Mouse (Mus musculus) MEL (cell line): ENCODE measurements around the gene Pnpla1. TPM values are rescaled to one million over a fixed set of nuclear protein-coding genes. Genes with fewer than 3 reads are reported as not detected.
"Not testable (repeated sequence)": the region's sequence is repeated elsewhere in the genome, so short reads cannot be mapped to it uniquely, and the experiment has no call there.

Source experiments
- DNase-seq: peaks from one replicate; pipeline ENCODE4 v3.0.0; 2011; ENCODE audit warnings: low read depth, low spot score
- H3K27ac ChIP-seq: 2 replicates; pipeline ENCODE4 v1.5.1; 2012; ENCODE audit warnings: low read depth, mild to moderate bottlenecking, control low read depth, low read length, moderate library complexity; ENCODE audit not compliant: control insufficient read depth
- H3K27me3 ChIP-seq, 2 experiments: fragments of 150-350 bp in 1 of 2; sonication (generic) in 1 of 2; 2 replicates each; pipeline ENCODE4 v1.6.1; 2012; ENCODE audit warnings: low read length in 2 of 2, mild to moderate bottlenecking in 2 of 2, improper control_type of control experiment in 1 of 2, moderate library complexity in 1 of 2; ENCODE audit not compliant: insufficient read depth in 2 of 2, control insufficient read depth in 1 of 2
- H3K36me3 ChIP-seq, 2 experiments: 2 replicates each; pipeline ENCODE4 v1.6.1; 2012 to 2014; ENCODE audit warnings: low read length in 2 of 2, improper control_type of control experiment in 1 of 2, inconsistent platforms in 1 of 2, mild to moderate bottlenecking in 1 of 2; ENCODE audit not compliant: insufficient read depth in 2 of 2, control insufficient read depth in 1 of 2
- H3K4me1 ChIP-seq, 2 experiments: fragments of 150-350 bp in 1 of 2; sonication (generic) in 1 of 2; 2 replicates each; pipeline ENCODE4 v1.6.1; 2012; ENCODE audit warnings: low read length in 2 of 2, improper control_type of control experiment in 1 of 2, mild to moderate bottlenecking in 1 of 2; ENCODE audit not compliant: insufficient read depth in 2 of 2, control insufficient read depth in 1 of 2
- H3K4me3 ChIP-seq, 2 experiments: fragments of 150-350 bp in 1 of 2; sonication (generic) in 1 of 2; 2 replicates each; pipeline ENCODE4 v1.5.1; 2012; ENCODE audit warnings: low read depth in 2 of 2, low read length in 2 of 2, mild to moderate bottlenecking in 2 of 2, moderate library complexity in 2 of 2, control low read depth in 1 of 2, improper control_type of control experiment in 1 of 2; ENCODE audit not compliant: control insufficient read depth in 1 of 2, insufficient read depth in 1 of 2
- H3K79me2 ChIP-seq: 2 replicates; pipeline ENCODE4 v1.6.1; 2012; ENCODE audit warnings: mild to moderate bottlenecking, low read length, moderate library complexity; ENCODE audit not compliant: control insufficient read depth, poor library complexity, insufficient read depth
- H3K9ac ChIP-seq: 2 replicates; pipeline ENCODE4 v1.6.1; 2012; ENCODE audit warnings: low read depth, mild to moderate bottlenecking, control low read depth, low read length, moderate library complexity; ENCODE audit not compliant: control insufficient read depth, poor library complexity, severe bottlenecking
- H3K9me3 ChIP-seq: fragments of 150-350 bp; sonication (generic); replicated peaks from 2 replicates; pipeline ENCODE4 v1.6.1; 2012; ENCODE audit warnings: mild to moderate bottlenecking, low read length, improper control_type of control experiment, moderate library complexity; ENCODE audit not compliant: insufficient read depth
- CTCF ChIP-seq, 3 experiments: IDR thresholded peaks in 2 of 3; conservative IDR thresholded peaks in 1 of 3; 2 replicates each; pipeline ENCODE4 v1.5.1; 2011 to 2012; ENCODE audit warnings: low read length in 3 of 3, low read depth in 2 of 3, mild to moderate bottlenecking in 2 of 3, improper control_type of control experiment in 1 of 3, inconsistent platforms in 1 of 3, mixed read lengths in 1 of 3, moderate library complexity in 1 of 3; ENCODE audit not compliant: control insufficient read depth in 1 of 3, insufficient read depth in 1 of 3, poor library complexity in 1 of 3, severe bottlenecking in 1 of 3
- ELF1 ChIP-seq: IDR thresholded peaks from 2 replicates; pipeline ENCODE4 v1.6.1; 2014; ENCODE audit warnings: low read depth, mild to moderate bottlenecking, inconsistent platforms, low read length, improper control_type of control experiment, moderate library complexity
- HCFC1 ChIP-seq: IDR thresholded peaks from 2 replicates; pipeline ENCODE4 v1.6.1; 2012; ENCODE audit warnings: low read depth, mild to moderate bottlenecking, inconsistent platforms, low read length, improper control_type of control experiment, moderate library complexity
- JUND ChIP-seq: IDR thresholded peaks from 2 replicates; pipeline ENCODE4 v1.6.1; 2011; ENCODE audit warnings: low read depth, mild to moderate bottlenecking, improper control_type of control experiment, low read length
- KAT2A ChIP-seq: conservative IDR thresholded peaks from 2 replicates; pipeline ENCODE4 v1.6.1; 2012; ENCODE audit warnings: low read depth, low read length, improper control_type of control experiment, inconsistent platforms
- MAZ ChIP-seq: IDR thresholded peaks from 2 replicates; pipeline ENCODE4 v1.6.1; 2012; ENCODE audit warnings: low read depth, mild to moderate bottlenecking, inconsistent platforms, low read length, improper control_type of control experiment
- MXI1 ChIP-seq: IDR thresholded peaks from 2 replicates; pipeline ENCODE4 v1.6.1; 2011; ENCODE audit warnings: mild to moderate bottlenecking, low read depth, low read length, improper control_type of control experiment
- MYC ChIP-seq: IDR thresholded peaks from 2 replicates; pipeline ENCODE4 v1.6.1; 2011; ENCODE audit warnings: low read depth, mild to moderate bottlenecking, low read length, improper control_type of control experiment, moderate library complexity
- NELFE ChIP-seq: IDR thresholded peaks from 2 replicates; pipeline ENCODE4 v1.6.1; 2011; ENCODE audit warnings: low read depth, low read length, improper control_type of control experiment
- POLR2AphosphoS2 ChIP-seq: IDR thresholded peaks from 2 replicates; pipeline ENCODE4 v1.6.1; 2011; ENCODE audit warnings: low read length, improper control_type of control experiment
- POLR2AphosphoS5 ChIP-seq: IDR thresholded peaks from 2 replicates; pipeline ENCODE4 v1.6.1; 2012; ENCODE audit warnings: low read depth, borderline replicate concordance, mild to moderate bottlenecking, inconsistent platforms, low read length, moderate library complexity, mixed read lengths
- SIN3A ChIP-seq: IDR thresholded peaks from 2 replicates; pipeline ENCODE4 v1.6.1; 2012; ENCODE audit warnings: low read length, improper control_type of control experiment, inconsistent platforms
- USF1 ChIP-seq: IDR thresholded peaks from 2 replicates; pipeline ENCODE4 v1.6.1; 2014; ENCODE audit warnings: low read depth, mild to moderate bottlenecking, inconsistent platforms, low read length, improper control_type of control experiment, moderate library complexity
- ZKSCAN1 ChIP-seq: IDR thresholded peaks from 2 replicates; pipeline ENCODE4 v1.6.1; 2012; ENCODE audit warnings: low read depth, mild to moderate bottlenecking, inconsistent platforms, low read length, improper control_type of control experiment, moderate library complexity
- ZNF384 ChIP-seq: IDR thresholded peaks from 2 replicates; pipeline ENCODE4 v1.6.1; 2012; ENCODE audit warnings: low read depth, mild to moderate bottlenecking, inconsistent platforms, low read length, improper control_type of control experiment
- polyA plus RNA-seq, 2 experiments: library from polyadenylated mRNA; stranded (reverse) in 1 of 2; unstranded in 1 of 2; fragments of >175 nt in 1 of 2; fragments of >200 nt in 1 of 2; gene quantifications; 2 replicates each; pipeline versions ENCODE4 v1.2.1 to v1.2.4; 2012; ENCODE audit warnings: low replicate concordance in 2 of 2, low read depth in 1 of 2; ENCODE audit not compliant: insufficient read length in 2 of 2, insufficient read depth in 1 of 2, missing spikeins in 1 of 2
- total RNA-seq: library from RNA; depleted of rRNA; stranded (reverse); fragments of 300-350 nt; gene quantifications from 2 replicates; pipeline ENCODE4 v1.2.3, GENCODE M21; 2012

The Pnpla1 gene
- total and polyA plus RNA-seq, 3 experiments = 0.08 to 0.38 TPM; not detected in 1

DNA sequence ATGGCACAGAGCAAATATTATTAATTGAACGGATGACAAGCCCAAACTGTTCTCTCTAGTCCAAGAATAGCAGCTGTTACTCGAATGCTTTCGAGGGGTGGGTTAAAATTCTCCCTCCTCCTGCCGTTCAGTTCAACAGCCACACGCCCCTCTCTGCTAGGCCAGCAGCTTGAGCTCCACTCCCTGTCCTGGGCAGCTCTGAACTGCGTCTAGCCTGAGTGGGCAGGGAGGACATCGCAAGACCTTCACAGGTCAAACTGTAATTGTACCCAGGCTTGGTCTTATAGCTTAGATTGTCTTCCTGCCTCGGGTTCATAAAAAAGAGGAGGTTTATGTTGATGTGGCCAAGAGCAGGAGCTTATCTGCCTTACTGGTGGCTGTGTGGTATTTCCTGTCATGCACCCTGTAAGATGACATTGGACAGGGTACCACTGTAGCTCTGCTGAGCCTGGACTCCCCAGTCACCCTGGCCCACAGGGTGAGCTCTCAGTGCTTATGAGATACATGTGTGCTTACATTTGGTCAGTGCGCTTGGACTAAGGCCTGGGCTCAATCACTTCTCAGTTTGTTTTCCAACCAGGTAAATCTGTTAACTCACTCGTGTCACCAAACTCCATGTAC, 42.7 kb upstream of the Pnpla1 start:
- Histone ChIP-seq H3K4me1 (peaks cover 0 to 6% of the 10 kb centered on the region in 2 experiments; a peak in 1 of 4 replicates), H3K4me3 (no peak overlapping the region), H3K9ac (no peak overlapping the region), H3K79me2 (no peaks in the 10 kb centered on the region), H3K27ac (no peak overlapping the region), H3K9me3 (no peaks in the 10 kb centered on the region), H3K36me3 (no peaks in the 10 kb centered on the region), H3K27me3 (no peaks in the 10 kb centered on the region)
- no peak for DNase-seq
- TF ChIP-seq POLR2AphosphoS5 (no peak), MAZ (no peak), MYC (no peak), MXI1 (no peak), CTCF (IDR thresholded peaks at IDR 0.05 in 2 of 3, conservative IDR thresholded peaks at IDR 0.05 in 1 of 3; ENCODE audit: control insufficient read depth in 1 of 3, insufficient read depth in 1 of 3, low read depth in 2 of 3, low read length in 3 of 3, poor library complexity in 1 of 3, severe bottlenecking in 1 of 3) (no peak), SIN3A (no peak), ELF1 (no peak)

DNA sequence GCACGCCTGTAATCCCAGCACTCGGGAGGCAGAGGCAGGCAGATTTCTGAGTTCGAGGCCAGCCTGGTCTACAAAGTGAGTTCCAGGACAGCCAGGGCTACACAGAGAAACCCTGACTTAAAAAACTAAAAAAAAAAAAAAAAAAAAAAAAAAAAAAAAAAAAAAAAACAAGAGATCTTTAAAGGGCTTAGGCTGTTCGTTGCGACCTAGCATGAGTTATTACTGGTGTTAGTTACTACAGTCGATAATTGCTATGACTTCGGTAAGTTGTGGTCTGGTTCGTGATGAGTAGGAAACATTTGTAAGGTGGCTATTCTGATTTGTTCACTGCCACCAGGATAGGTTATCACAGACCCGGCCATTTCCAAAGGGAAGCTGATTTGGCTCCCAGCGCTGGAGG, 41.9 kb upstream of the Pnpla1 start:
- not testable (repeated sequence) for H3K4me3 ChIP-seq, DNase-seq, H3K4me1 ChIP-seq, H3K36me3 ChIP-seq, H3K27ac ChIP-seq, H3K9me3 ChIP-seq, H3K27me3 ChIP-seq, H3K79me2 ChIP-seq, H3K9ac ChIP-seq
- peak; percentile 51 for TF ChIP-seq ZNF384

DNA sequence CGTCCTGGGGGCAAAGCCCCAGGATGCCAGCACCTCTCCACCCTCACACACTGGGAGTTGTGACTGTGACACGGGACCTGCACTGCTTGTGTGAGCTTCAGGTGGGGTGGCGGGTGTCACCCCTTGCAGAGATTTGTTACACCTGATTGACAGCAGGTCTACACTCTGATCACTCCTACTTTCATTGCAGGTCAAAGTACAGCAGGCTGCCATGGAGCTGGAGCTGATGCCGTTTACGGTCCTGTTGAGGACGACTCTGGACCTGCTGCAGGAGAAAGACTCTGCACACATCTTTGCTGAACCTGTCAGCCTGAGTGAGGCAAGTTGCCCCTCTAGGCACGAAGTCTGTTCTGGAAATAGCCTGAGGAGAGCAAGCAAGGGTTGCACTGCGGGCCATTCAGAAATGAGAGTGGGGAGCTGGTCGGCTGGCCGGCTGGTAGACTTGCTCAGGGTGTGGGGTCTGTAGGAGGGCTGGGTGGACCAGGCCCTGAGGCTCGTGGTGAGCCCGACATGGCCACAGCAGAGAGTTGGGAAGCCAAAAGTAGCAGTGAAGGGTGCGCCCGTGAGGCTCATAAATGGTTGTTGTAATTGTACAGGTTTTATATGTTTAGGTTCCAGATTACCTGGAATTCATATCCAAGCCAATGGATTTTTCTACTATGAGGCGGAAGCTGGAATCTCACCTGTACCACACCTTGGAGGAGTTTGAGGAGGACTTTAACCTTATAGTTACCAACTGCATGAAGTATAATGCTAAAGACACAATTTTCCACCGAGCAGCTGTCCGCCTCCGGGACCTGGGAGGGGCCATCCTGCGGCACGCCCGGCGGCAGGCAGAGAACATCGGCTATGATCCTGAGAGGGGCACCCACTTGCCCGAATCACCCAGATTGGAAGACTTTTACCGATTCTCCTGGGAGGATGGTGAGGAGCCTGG, 41.1 kb upstream of the Pnpla1 start:
- H3K79me2 ChIP-seq = no peaks in the 10 kb centered on the region
- no peak overlapping the region for H3K4me3 ChIP-seq
- H3K9me3 ChIP-seq = no peaks in the 10 kb centered on the region
- no peak overlapping the region for H3K9ac ChIP-seq
- H3K27me3 ChIP-seq = no peaks in the 10 kb centered on the region
- H3K36me3 ChIP-seq = no peaks in the 10 kb centered on the region; a peak in 1 of 4 replicates
- H3K27ac ChIP-seq = no peak overlapping the region
- no peak for DNase-seq
- TF ChIP-seq MXI1 = no peak
- TF ChIP-seq CTCF (IDR thresholded peaks at IDR 0.05 in 2 of 3, conservative IDR thresholded peaks at IDR 0.05 in 1 of 3; ENCODE audit: control insufficient read depth in 1 of 3, insufficient read depth in 1 of 3, low read depth in 2 of 3, low read length in 3 of 3, poor library complexity in 1 of 3, severe bottlenecking in 1 of 3) = no peak
- TF ChIP-seq USF1 = no peak
- TF ChIP-seq KAT2A = no peak
- TF ChIP-seq ZKSCAN1 = no peak
- TF ChIP-seq JUND = no peak
- TF ChIP-seq POLR2AphosphoS2 = no peak
- TF ChIP-seq NELFE = no peak
- TF ChIP-seq HCFC1 = no peak
- peaks cover 0 to 6% of the 10 kb centered on the region in 2 experiments; a peak in 2 of 4 replicates for H3K4me1 ChIP-seq
